Mouse (Mus musculus) stomach, postnatal 0 days (tissue): Measurements from ENCODE around the gene Cnn2.

Source experiments
- CTCF ChIP-seq: IDR thresholded peaks from 2 replicates; pipeline ENCODE4 v1.5.1; 2016; ENCODE audit warnings: antibody characterized with exemption, low read depth, mild to moderate bottlenecking, moderate library complexity
- EP300 ChIP-seq: optimal IDR thresholded peaks from 2 replicates; pipeline ENCODE3; 2016; ENCODE audit warnings: antibody characterized with exemption

- no peak for TF ChIP-seq EP300
- no peak for TF ChIP-seq CTCF
These were observed 41.5 kb upstream of the Cnn2 start for GRCm38 (mm10) chr10:79946752-79947322.
